Mouse (Mus musculus) embryo, embryonic 9.5 days (tissue): Measurements from ENCODE around the gene Gm9045.
"Not testable (repeated sequence)": the region's sequence is repeated elsewhere in the genome, so short reads cannot be mapped to it uniquely, and the experiment has no call there.

ENCODE experiments used
- DNase-seq: peaks from one replicate; pipeline ENCODE4 v3.0.0-alpha.2; 2017; ENCODE audit errors: extremely low spot score

The Gm9045 gene

DNA sequence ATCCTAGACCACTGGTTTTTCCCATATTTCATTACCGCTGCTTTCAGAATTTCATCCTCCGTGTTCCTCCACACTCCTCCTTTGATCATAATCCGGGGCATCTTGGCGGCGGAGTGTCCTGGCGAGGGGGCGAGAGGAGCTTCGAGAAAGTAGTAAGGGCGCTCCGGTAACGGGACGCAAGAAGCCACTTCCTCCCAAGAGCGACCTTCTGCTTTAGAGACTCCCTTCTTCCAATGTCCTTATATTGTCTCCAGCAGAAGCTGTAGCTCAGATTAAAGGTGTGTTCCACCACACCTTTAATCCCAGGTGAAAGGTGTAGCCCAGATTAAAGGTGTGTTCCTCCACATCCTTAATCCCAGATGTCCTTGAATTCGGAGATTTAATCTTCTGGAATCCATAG, at the start of gene Gm9045:
Gene Gm9045, minus strand, starts transcription at position 101 of the 400 bp plus-strand sequence.
- not testable (repeated sequence) for DNase-seq

DNA sequence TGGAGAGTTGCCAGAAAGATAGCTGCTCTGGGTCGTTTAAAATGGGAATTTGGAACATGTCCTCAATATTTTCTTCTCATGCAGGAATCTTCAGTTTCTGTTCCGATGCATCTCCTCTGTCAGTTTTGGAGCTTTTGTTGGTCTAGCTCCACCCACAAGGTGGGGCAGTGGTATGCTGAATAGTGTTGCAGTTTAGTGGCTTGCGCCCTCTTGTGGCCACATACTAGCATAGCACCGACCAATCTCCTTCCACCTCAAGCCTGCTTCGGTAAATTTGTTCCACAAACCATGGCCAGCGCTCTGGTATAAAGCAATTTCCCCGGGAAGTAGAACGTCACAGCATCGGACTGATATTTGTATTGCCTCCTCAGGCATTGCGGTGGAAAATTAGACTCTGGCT, 32.8 kb upstream of the Gm9045 start:
- DNase-seq: peak; percentile 82

- no peak for DNase-seq
These were observed 31.9 kb upstream of the Gm9045 start for GRCm38 (mm10) chr10:118369518-118369917.

GRCm38 (mm10) chr10:118354005-118354404, 16.4 kb upstream of the Gm9045 start, which contains the start of gene Gm9049:
TSS of gene Gm9049 (minus strand) at chr10:118354105.
- DNase-seq: not testable (repeated sequence)

GRCm38 (mm10) chr10:118348579-118348978, 10.9 kb upstream of the Gm9045 start, which contains the start of gene Gm9048:
TSS of gene Gm9048 (minus strand) at chr10:118348679.
- not testable (repeated sequence) for DNase-seq

GRCm38 (mm10) chr10:118343155-118343554, 5.5 kb upstream of the Gm9045 start, which contains the start of gene Gm9046:
TSS of gene Gm9046 (minus strand) at chr10:118343255.
- not testable (repeated sequence) for DNase-seq

- not testable (repeated sequence) for DNase-seq
These were observed 5.3 kb downstream of the Gm9045 start, which contains the start of gene Gm9044 for GRCm38 (mm10) chr10:118332308-118332707. TSS of gene Gm9044 (minus strand) at chr10:118332408.

DNA sequence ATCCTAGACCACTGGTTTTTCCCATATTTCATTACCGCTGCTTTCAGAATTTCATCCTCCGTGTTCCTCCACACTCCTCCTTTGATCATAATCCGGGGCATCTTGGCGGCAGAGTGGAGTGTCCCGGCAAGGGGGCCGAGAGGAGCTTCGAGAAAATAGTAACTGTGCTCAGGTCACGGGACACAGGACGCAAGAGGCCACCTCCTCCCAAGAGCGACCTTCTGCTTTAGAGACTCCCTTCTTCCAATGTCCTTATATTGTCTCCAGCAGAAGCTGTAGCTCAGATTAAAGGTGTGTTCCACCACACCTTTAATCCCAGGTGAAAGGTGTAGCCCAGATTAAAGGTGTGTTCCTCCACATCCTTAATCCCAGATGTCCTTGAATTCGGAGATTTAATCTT, 10.8 kb downstream of the Gm9045 start, which contains the start of gene Gm9040:
Gene Gm9040, minus strand, starts transcription at position 101 of the 400 bp plus-strand sequence.
- not testable (repeated sequence) for DNase-seq

DNA sequence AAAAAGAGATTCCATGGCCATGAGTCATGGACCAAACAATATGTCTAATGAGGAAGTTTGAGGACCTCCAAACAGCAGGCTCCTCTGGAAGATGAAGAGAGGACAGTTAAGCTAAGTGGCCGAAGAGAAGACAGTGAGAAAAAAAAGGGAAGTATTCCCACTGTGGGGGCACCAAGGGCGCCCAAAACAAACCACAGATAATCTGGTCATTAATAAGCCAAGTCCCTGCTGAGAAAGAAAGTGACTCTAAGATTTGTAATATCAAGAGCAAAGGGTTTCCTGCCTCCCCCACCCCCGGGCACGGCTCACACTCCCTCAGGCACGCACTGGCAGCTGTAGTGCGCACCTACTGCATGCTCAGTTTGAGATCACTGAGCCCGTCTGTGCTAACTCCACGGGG, 18.6 kb downstream of the Gm9045 start:
- DNase-seq: no peak

GRCm38 (mm10) chr10:118302133-118302532, 35.5 kb downstream of the Gm9045 start:
- not testable (repeated sequence) for DNase-seq

GRCm38 (mm10) chr10:118294938-118295337, 42.7 kb downstream of the Gm9045 start, which contains the start of gene Iltifb:
TSS of gene Iltifb (minus strand) at chr10:118295038.
- DNase-seq: no peak
